Mouse (Mus musculus) skeletal muscle tissue, adult 2 months (tissue): ENCODE measurements around the gene Tex35.

Source experiments
- DNase-seq: peaks from one replicate; pipeline ENCODE4 v3.0.0-alpha.2; 2012; ENCODE audit warnings: low read depth, low spot score

The Tex35 gene

DNA sequence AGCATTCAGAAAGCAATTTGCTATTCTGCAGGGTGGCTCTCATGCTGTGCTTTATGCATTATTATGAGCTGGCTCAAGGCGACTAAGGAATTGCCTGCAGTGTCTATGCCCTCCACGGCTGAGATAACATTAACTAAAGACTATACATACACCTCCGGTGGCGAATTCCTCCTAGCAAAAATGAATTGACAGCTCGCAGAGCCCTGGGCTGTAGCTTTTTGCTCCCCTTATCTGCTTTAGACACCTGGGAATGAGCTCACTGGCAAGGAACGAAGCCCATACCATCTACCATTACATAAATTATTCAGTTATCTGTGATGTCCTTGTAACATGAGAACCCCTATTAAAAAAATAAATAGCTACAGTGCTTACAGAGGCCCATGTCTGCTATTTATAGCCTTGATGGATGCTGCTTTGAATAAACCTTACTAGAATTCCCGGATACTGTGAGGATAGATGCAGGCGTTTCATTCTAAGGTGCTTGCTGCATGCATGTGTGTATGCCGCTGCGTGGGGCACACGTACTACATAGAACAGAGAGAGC lies 53.1 kb downstream of the Tex35 start:
- DNase-seq: no peak

GRCm38 (mm10) chr1:157054659-157055058 lies 53.8 kb downstream of the Tex35 start:
- DNase-seq: no peak

DNA sequence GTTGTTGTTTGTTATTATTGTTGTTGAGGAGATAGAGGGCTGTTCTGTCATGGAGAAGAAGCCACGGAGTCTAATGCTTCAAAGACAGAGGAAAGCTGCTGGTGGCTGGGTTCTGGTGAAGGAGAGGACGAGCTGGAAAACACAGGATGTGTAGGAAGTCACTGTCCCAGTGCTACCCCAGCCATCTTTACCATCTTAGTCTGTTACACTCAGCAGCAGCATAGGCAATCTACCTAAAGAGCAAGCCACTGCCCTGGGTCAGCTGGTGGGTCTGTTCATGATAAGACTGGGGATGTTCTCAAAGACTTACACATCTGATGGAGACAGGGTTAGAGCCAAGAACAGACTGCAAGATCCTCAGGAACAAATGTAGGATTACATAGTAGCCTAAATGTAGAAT lies 58.6 kb downstream of the Tex35 start:
- no peak for DNase-seq
